Mouse (Mus musculus) testis, adult 2 months (tissue): ENCODE measurements around the gene Reep3.

Experiments used
- CTCF ChIP-seq: fragments of 200-500 bp; IDR thresholded peaks from 2 replicates; pipeline ENCODE4 v1.5.1; 2012; ENCODE audit warnings: low read depth, mild to moderate bottlenecking, inconsistent platforms, low read length, moderate library complexity; ENCODE audit not compliant: control insufficient read depth, insufficient read depth, insufficient replicate concordance
- POLR2A ChIP-seq: fragments of 200-500 bp; IDR thresholded peaks from 2 replicates; pipeline ENCODE4 v1.6.1; 2012; ENCODE audit warnings: low read depth, mild to moderate bottlenecking, inconsistent platforms, low read length, moderate library complexity; ENCODE audit not compliant: control insufficient read depth

DNA sequence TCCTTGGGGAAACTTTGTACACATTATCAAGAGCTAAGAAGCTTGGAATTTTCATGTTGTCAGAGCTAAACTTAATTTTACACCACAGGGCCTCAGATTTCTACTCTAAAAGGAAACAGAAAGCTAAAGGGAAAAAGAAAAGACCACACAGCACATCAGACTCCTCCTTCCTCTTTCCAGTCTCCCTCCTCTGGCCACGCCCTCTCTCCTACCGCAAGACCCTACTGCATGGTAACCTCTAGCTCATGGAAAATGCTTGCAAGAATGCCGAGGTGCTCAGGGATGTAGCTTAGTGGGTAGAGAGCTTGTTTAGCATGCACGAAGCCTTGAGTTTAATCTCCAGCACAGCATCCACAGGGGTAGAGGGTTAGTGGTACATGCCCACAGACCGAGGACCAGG, 24.9 kb downstream of the Reep3 start:
- TF ChIP-seq CTCF (no peak), POLR2A (no peak)
